Mouse (Mus musculus): Measurements from ENCODE around the gene Prrc2a. TPM values are rescaled to one million over a fixed set of nuclear protein-coding genes. Genes with fewer than 3 reads are reported as not detected.
A peak's percentile ranks its signal among the peaks of the same experiment; 100 is the strongest.
"Not testable (repeated sequence)": the region's sequence is repeated elsewhere in the genome, so short reads cannot be mapped to it uniquely, and the experiment has no call there.

The Prrc2a gene
- polyA plus RNA-seq, 1 experiment from 2014 or later = 229 TPM

DNA sequence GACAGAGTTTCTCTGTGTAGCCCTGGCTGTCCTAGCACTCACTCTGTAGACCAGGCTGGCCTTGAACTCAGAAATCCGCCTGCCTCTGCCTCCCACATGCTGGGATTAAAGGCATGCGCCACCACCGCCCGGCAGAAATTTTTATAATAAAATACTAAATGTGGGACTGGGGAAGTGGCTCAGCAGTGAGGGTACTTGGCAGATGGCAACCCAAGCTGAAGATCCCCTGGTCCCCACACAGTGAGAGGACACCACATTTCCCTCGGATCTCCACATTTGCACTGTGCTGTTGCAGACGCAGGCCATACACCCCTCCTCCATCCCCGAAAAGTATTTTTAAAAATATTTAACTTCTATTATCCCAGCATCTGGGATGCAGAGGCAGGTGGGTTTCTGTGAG is 31.2 kb downstream of the Prrc2a start:
- Histone ChIP-seq H3K36me3 (peaks cover 24% of the 10 kb centered on the region), H3K27ac (no peak overlapping the region), H3K27me3 (ENCODE audit: low read depth, poor library complexity, severe bottlenecking) (no peaks in the 10 kb centered on the region), H3K4me1 (peaks cover 21% of the 10 kb centered on the region), H3K4me3 (no peak overlapping the region), H3K9me3 (replicated peaks) (no peaks in the 10 kb centered on the region)
- no peak for DNase-seq (ENCODE audit: low spot score)
- WGBS = 97% methylated on average over 7 of the region's 7 CpGs

DNA sequence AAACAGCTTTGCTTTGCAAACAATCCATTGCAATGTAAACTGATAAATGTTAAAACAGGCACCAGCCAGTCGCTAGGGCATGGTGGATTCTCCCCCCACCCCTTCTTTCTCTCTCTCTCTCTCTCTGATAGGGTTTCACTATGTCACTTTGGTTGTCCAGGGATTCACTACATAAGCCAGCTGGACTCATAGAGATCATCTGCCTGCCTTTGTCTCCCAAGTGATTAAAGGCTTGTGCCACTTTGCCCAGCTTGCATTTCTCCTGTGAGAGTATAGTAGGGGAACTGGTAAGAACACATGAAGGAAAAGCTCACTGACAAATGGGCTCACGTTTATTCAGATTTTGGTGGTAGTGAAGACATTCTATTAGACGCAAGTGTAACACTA is 32.5 kb downstream of the Prrc2a start:
- Histone ChIP-seq H3K27ac (no peak overlapping the region), H3K4me1 (peaks cover 26% of the 10 kb centered on the region), H3K9me3 (replicated peaks) (no peaks in the 10 kb centered on the region), H3K27me3 (ENCODE audit: low read depth, poor library complexity, severe bottlenecking) (no peaks in the 10 kb centered on the region), H3K4me3 (no peak overlapping the region), H3K36me3 (peaks cover 20% of the 10 kb centered on the region)
- 78% methylated on average over 3 of the region's 3 CpGs for WGBS
- no peak for DNase-seq (ENCODE audit: low spot score)

DNA sequence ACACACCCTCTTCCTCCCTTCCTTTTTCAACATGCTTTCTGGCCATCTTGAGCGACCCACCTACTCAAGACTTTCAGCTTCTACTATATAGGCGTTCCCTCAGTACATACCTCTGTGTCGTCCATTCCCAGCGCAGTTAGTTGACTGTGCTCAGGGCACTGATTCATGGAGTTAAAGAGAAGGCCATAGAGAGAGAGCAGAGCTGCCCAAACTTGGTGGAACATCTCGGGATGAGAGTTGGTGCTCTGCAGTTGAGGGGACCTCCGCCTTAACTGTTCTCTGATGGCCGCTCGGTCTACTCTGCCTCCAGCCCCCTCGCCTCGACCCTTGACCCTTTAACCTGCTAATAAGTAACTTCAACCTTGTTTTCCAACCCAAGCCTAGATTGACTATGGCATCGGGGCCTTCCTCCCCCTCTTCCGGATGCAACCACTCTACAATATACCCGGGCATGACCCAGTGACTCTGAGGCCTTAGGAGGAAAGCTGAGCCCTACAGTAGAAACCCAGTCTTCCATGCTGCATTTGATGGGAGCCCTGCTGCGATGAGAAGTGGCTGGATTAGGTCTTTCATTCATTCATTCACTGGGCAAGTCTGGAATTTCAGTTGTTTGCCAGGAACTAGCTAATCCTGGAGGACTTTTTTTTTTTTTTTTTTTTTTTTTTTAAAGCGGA is 33.1 kb downstream of the Prrc2a start, which contains the start of gene Apom:
TSS of gene Apom (minus strand) at position 551 of the 674 bp plus-strand sequence.
- H3K27ac ChIP-seq = no peak within 1 kb of the TSS
- 84% methylated on average over 15 of the region's 15 CpGs for WGBS
- H3K4me3 ChIP-seq = no peak within 1 kb of the TSS
- peaks cover 21% of the 10 kb centered on the region for H3K36me3 ChIP-seq
- no peak for DNase-seq (ENCODE audit: low spot score)
- no peaks in the 10 kb centered on the region for H3K27me3 ChIP-seq (ENCODE audit: low read depth, poor library complexity, severe bottlenecking)
- no peaks in the 10 kb centered on the region for H3K9me3 ChIP-seq (replicated peaks)
- H3K4me1 ChIP-seq = peaks cover 26% of the 10 kb centered on the region

DNA sequence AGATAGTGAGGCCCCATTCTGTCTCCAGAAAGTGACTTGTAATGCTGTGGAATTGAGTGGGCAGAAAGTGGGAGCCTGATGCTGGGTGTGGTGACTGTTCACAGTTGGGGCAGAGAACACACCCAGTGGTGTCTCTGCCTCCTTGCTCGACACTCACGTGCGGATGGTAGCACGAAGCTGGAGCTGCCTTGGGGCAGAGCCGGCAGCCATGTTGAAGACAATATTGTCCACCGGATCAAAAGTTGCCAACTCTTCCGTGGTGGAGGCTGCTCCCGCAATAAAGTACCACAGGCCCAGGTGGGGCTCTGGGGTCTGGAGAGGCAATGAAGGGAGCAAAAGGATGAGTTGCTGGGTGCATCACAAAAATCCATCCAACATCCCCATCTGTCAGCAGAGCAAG is 33.7 kb downstream of the Prrc2a start:
- Histone ChIP-seq H3K4me3 (no peak overlapping the region), H3K9me3 (replicated peaks) (no peaks in the 10 kb centered on the region)
- 91% methylated on average over 8 of the region's 8 CpGs for WGBS

DNA sequence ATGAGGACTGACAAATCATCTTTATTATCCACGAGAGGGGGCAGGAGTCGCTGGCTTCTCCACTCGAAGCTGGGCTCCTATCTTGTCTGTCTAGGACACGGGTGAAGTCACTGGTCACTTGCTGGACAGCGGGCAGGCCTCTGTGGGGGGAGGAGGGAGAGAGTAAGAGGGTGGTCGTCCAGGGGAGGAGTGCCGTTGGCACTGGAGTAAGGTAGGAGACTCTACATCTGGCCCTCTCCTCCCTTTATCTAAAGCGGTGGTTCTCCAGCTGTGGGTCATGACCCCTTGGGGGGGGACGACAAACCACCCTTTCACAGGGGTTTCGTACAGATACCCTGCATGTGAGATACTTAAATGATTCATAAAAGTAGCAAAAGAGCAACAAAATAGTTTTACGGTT is 35.7 kb downstream of the Prrc2a start:
- no peak overlapping the region for H3K4me3 ChIP-seq
- H3K9me3 ChIP-seq (replicated peaks) = no peaks in the 10 kb centered on the region
- 77% methylated on average over 11 of the region's 11 CpGs for WGBS
- no peaks in the 10 kb centered on the region for H3K27me3 ChIP-seq (ENCODE audit: low read depth, poor library complexity, severe bottlenecking)
- DNase-seq (ENCODE audit: low spot score) = no peak
- H3K36me3 ChIP-seq = peaks cover 34% of the 10 kb centered on the region
- H3K27ac ChIP-seq = no peak overlapping the region
- peaks cover 36% of the 10 kb centered on the region for H3K4me1 ChIP-seq

More for the DNA sequence above, 33.7 kb downstream of the Prrc2a start:
- H3K27me3 ChIP-seq (ENCODE audit: low read depth, poor library complexity, severe bottlenecking) = no peaks in the 10 kb centered on the region
- H3K36me3 ChIP-seq = peaks cover 21% of the 10 kb centered on the region
- peaks cover 27% of the 10 kb centered on the region for H3K4me1 ChIP-seq
- DNase-seq (ENCODE audit: low spot score) = no peak
- no peak overlapping the region for H3K27ac ChIP-seq

DNA sequence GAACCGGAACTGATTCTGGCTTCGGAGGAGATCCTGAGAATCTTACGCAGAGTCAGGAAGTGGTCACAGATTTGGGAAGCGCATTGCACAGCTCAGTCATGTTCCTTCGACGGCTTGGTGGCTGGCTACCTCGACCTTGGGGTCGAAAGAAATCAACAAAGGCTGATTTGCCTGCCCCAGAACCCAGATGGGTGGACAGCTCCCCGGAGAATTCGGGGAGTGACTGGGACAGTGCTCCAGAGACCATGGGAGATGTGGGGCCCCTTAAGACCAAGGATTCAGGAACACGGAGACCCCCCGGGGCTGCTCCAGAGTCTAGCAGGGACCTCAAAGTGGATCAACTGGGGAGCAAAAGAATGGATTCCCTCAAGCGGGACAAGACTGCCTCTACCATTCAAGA is 37.7 kb downstream of the Prrc2a start:
- 75% methylated on average over 13 of the region's 13 CpGs for WGBS
- peak overlapping the region; percentile 89 for H3K27ac ChIP-seq
- peak overlapping the region; percentile 64 for H3K4me3 ChIP-seq

DNA sequence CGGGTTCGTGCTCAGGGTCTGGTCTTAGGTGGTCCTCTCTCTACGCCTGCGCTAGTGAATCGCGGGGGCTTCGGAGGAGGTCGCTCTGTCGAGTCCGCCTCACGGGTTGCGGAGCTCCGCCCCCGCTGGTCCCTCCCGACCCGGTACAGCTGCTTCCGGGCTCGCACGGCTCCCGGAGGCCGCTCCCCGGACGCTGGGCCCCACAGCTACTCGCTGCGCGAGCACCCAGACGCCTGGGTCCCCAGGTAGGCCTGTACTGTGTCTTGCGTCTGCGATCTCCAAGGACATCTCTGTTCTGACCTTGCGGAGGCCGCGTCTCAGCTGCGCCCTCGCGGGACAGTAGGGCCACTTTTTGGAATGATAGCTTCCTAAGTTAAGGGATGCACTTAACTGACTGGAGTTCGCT is 38.5 kb downstream of the Prrc2a start, which contains the start of gene D17H6S53E:
TSS of gene D17H6S53E (plus strand) at position 168 of the 406 bp plus-strand sequence.
- Histone ChIP-seq H3K36me3 (peaks cover 44% of the 10 kb centered on the region), H3K27me3 (ENCODE audit: low read depth, poor library complexity, severe bottlenecking) (no peaks in the 10 kb centered on the region), H3K4me1 (peaks cover 44% of the 10 kb centered on the region), H3K4me3 (peak within 1 kb of the TSS; percentile 64), H3K9me3 (replicated peaks) (no peaks in the 10 kb centered on the region), H3K27ac (peak within 1 kb of the TSS; percentile 89)
- DNase-seq (ENCODE audit: low spot score) = peak; percentile 83
- WGBS = under 1% methylated on average over 36 of the region's 36 CpGs

More for the DNA sequence above, 37.7 kb downstream of the Prrc2a start:
- Histone ChIP-seq H3K36me3 (peaks cover 44% of the 10 kb centered on the region), H3K9me3 (replicated peaks) (no peaks in the 10 kb centered on the region), H3K27me3 (ENCODE audit: low read depth, poor library complexity, severe bottlenecking) (no peaks in the 10 kb centered on the region), H3K4me1 (peaks cover 41% of the 10 kb centered on the region)
- no peak for DNase-seq (ENCODE audit: low spot score)

DNA sequence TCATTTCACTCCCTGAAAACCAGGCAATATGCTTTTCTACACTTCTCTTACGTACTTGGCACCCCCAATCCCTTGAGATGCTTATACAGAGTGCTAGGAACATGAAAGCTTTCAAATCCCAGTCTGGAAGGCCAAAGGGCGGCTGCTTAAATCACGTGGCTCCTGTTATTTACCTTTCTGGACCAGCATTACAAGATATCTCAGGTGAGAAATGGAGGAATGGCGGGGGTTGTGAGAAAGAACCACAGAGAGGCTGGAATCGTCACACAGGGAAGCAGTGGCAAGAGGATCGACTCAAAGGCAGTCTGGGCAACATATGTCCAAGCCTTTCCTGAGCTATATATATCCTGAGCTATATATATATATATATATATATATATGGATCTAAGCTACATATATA is 39.1 kb downstream of the Prrc2a start:
- no peaks in the 10 kb centered on the region for H3K27me3 ChIP-seq (ENCODE audit: low read depth, poor library complexity, severe bottlenecking)
- H3K9me3 ChIP-seq (replicated peaks) = no peaks in the 10 kb centered on the region
- no peak for DNase-seq (ENCODE audit: low spot score)
- peak overlapping the region; percentile 64 for H3K4me3 ChIP-seq
- H3K4me1 ChIP-seq = peaks cover 45% of the 10 kb centered on the region
- H3K27ac ChIP-seq = 0 out of 2 replicates have a peak overlapping the region, but pooled peaks have one; percentile 54
- WGBS = 37% methylated on average over 6 of the region's 6 CpGs
- H3K36me3 ChIP-seq = peaks cover 41% of the 10 kb centered on the region

DNA sequence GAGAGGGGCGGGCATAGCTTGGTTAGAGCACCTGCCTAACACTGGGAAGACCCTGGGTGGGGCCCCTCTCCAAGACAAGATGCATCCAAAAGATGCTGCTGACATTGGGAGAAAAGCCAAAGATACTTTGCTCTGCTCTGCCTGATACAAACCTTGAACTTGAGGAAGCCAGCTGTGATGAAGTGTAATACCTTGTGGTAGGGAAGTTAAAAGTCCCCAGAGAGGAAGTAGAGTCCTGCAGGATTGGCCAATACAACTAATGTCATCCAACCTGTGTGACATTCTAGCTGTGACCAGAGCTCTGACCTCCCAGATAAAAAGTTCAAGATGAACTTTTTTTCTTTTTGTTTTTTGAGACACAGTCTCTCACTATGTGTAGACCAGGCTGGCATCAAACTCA is 39.6 kb downstream of the Prrc2a start:
- Histone ChIP-seq H3K4me3 (0 out of 2 replicates have a peak overlapping the region, but pooled peaks have one; percentile 1), H3K9me3 (replicated peaks) (no peaks in the 10 kb centered on the region), H3K27ac (no peak overlapping the region), H3K4me1 (peaks cover 50% of the 10 kb centered on the region), H3K36me3 (peaks cover 39% of the 10 kb centered on the region), H3K27me3 (ENCODE audit: low read depth, poor library complexity, severe bottlenecking) (no peaks in the 10 kb centered on the region)
- 93% methylated on average over 1 of the region's 1 CpGs for whole genome bisulfite sequencing
- no peak for DNase-seq (ENCODE audit: low spot score)

DNA sequence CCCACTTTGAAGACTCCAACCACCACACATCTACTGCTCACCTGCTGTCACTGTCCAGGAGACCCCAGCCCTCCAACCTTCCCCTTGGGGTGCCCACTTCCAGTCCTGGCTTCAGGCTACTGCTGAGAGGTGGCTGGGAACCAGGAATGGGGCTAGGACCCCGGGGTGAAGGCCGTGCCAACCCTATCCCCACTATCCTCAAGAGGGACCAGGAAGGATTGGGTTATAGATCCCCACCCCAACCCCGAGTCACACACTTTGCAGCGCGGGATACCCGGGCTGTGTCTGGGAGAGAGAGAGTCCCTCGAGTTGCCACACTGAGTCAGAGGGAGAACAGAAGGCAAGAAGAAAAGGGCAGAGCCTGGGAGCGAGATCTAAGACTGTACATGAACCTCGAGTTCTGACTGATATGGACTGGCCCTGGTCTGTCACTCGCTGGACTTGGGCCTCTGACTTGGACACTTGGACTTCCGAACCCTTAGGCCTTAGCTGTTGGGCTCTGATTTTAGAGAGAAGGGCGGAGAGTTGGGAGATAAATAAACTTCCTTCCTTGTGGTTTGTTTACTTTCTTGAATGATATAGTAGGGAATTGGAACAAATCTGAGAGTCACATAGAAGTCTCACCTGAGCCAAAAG is 40.3 kb downstream of the Prrc2a start:
- WGBS = 92% methylated on average over 12 of the region's 12 CpGs
- Histone ChIP-seq H3K4me1 (peaks cover 57% of the 10 kb centered on the region), H3K4me3 (0 out of 2 replicates have a peak overlapping the region, but pooled peaks have one; percentile 1), H3K36me3 (peaks cover 45% of the 10 kb centered on the region)
- H3K9me3 ChIP-seq (replicated peaks); DNase-seq (ENCODE audit: low spot score); H3K27me3 ChIP-seq (ENCODE audit: low read depth, poor library complexity, severe bottlenecking); H3K27ac ChIP-seq: not testable (repeated sequence)

DNA sequence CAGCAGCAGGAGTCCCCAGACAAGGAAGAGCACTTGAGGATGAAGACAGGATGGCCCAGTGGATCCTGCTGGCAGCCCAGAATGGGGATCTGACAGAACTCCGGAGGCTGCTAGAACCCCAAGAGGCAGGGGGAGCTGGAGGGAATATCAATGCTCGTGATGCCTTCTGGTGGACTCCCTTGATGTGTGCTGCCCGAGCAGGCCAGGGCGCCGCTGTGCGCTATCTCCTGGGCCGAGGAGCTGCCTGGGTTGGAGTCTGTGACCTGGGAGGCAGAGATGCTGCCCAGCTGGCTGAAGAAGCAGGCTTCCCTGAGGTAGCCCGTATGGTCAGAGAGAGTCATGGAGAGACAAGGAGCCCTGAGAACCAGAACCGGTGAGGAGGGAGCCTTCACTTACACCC is 41.4 kb downstream of the Prrc2a start:
- Histone ChIP-seq H3K36me3 (peaks cover 48% of the 10 kb centered on the region), H3K4me1 (peaks cover 49% of the 10 kb centered on the region)
- H3K27me3 ChIP-seq (ENCODE audit: low read depth, poor library complexity, severe bottlenecking); H3K9me3 ChIP-seq (replicated peaks); H3K4me3 ChIP-seq; DNase-seq (ENCODE audit: low spot score); H3K27ac ChIP-seq: not testable (repeated sequence)
- WGBS = 92% methylated on average over 9 of the region's 9 CpGs

DNA sequence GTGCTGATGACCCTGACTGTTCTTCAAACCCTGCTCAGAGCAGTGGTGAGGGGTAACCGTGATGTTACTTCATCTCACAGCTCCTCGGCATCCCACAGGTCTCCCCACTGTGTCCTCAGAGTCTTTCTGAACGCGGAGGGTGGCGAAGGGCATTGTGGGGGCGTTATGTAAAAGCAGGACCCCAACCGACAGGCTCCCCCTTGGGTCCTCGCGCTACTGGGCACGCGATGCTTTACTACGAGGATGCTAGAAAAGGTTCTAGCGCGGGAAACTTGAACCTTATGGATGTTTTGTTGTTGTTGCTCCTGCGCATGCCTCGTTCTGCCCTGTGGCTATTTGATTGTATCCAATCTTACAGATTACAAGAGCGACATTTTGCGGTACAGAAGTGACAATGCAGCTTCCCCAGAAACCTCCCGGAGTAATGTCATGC is 42.8 kb downstream of the Prrc2a start, which contains the start of gene Csnk2b:
TSS of gene Csnk2b (minus strand) at position 183 of the 433 bp plus-strand sequence.
- Histone ChIP-seq H3K27me3 (ENCODE audit: low read depth, poor library complexity, severe bottlenecking) (no peaks in the 10 kb centered on the region), H3K36me3 (peaks cover 51% of the 10 kb centered on the region), H3K27ac (peak within 1 kb of the TSS; percentile 90), H3K4me1 (peaks cover 38% of the 10 kb centered on the region), H3K4me3 (peak within 1 kb of the TSS; percentile 89), H3K9me3 (replicated peaks) (no peaks in the 10 kb centered on the region)
- WGBS = 1% methylated on average over 19 of the region's 19 CpGs
- peak; percentile 70 for DNase-seq (ENCODE audit: low spot score)

DNA sequence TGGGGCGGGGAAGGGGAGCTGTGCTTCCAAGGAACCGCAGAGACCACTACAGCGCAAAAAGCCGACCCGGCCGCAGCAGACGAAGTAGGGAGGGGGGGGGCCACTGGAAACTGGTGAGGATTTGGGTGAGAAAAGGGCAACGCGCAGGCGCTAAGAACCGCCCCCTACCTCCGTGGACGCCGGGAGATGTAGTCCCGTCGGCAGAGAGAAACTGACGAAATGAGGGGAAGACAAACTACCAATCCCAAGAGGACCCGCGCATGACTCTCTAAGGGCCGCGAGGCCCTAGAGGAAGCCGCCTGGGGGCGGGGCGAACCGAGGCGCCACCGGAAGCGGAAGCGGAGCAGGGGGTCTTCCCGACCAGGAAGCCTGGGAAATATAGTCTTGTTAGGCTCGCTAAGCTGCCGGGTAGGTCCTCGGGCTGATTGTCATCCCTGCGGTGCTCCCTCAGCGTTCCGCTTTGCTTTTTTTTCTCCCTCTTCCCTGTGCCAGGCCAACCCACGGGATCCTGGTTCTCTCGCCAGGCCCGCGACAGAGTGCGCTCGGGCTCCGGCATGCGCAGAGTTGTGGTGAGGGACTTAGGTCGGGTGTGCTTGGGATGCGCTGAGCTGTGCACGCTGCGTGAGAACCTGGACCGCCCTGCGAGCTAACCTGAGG is 43.4 kb downstream of the Prrc2a start, which contains the start of gene Gpank1:
TSS of gene Gpank1 (plus strand) at position 313 of the 657 bp plus-strand sequence.
- H3K27me3 ChIP-seq (ENCODE audit: low read depth, poor library complexity, severe bottlenecking) = no peaks in the 10 kb centered on the region
- under 1% methylated on average over 50 of the region's 50 CpGs for WGBS
- H3K27ac ChIP-seq = peak within 1 kb of the TSS; percentile 90
- peaks cover 32% of the 10 kb centered on the region for H3K4me1 ChIP-seq
- H3K4me3 ChIP-seq = peak within 1 kb of the TSS; percentile 89
- DNase-seq (ENCODE audit: low spot score) = peak; percentile 98
- H3K36me3 ChIP-seq = peaks cover 55% of the 10 kb centered on the region
- no peaks in the 10 kb centered on the region for H3K9me3 ChIP-seq (replicated peaks)
